Mouse (Mus musculus) neural tube, embryonic 14.5 days (tissue): ENCODE results near the gene Ppp1r1b. TPM values are rescaled to one million over a fixed set of nuclear protein-coding genes. Genes with fewer than 3 reads are reported as not detected.
A peak's percentile ranks its signal among the peaks of the same experiment; 100 is the strongest.

Source experiments
- ATAC-seq: fragments of 200-750 bp; cut with Nextera tagmentation; 2 replicates; pipeline ENCODE4 v1.8.0; 2017; ENCODE audit warnings: low read depth, mild to moderate bottlenecking, moderate TSS enrichment, moderate library complexity
- H3K27ac ChIP-seq: fragments of 300-500 bp; sonication (generic); 2 replicates; pipeline ENCODE4 v1.5.1; 2014; ENCODE audit warnings: low read depth, mild to moderate bottlenecking, control low read depth, low read length, moderate library complexity, mixed read lengths
- H3K27me3 ChIP-seq: fragments of 300-500 bp; sonication (generic); 2 replicates; pipeline ENCODE4 v1.6.1; 2014; ENCODE audit warnings: low read length; ENCODE audit not compliant: control insufficient read depth, insufficient read depth
- H3K36me3 ChIP-seq: fragments of 300-500 bp; sonication (generic); 2 replicates; pipeline ENCODE4 v1.6.1; 2014; ENCODE audit warnings: low read length, mixed read lengths; ENCODE audit not compliant: control insufficient read depth, insufficient read depth
- H3K4me1 ChIP-seq: fragments of 300-500 bp; sonication (generic); 2 replicates; pipeline ENCODE4 v1.6.1; 2014; ENCODE audit warnings: low read length; ENCODE audit not compliant: control insufficient read depth, insufficient read depth
- H3K4me2 ChIP-seq: fragments of 300-500 bp; sonication (generic); 2 replicates; pipeline ENCODE4 v1.6.1; 2014; ENCODE audit warnings: mild to moderate bottlenecking, low read depth, low read length, control low read depth
- H3K4me3 ChIP-seq: fragments of 300-500 bp; sonication (generic); 2 replicates; pipeline ENCODE4 v1.5.1; 2014; ENCODE audit warnings: low read depth, low read length, control low read depth, mixed read lengths
- H3K9ac ChIP-seq: fragments of 300-500 bp; sonication (generic); replicated peaks from 2 replicates; pipeline ENCODE4 v1.6.1; 2014; ENCODE audit warnings: low read depth, mild to moderate bottlenecking, control low read depth, low read length, mixed read lengths
- H3K9me3 ChIP-seq: fragments of 300-500 bp; sonication (generic); 2 replicates; pipeline ENCODE4 v1.6.1; 2016; ENCODE audit warnings: low read length; ENCODE audit not compliant: control insufficient read depth
- WGBS: fragments of 180-500 bp; shearing (Covaris S2); extraction: QIAGEN DNeasy Blood & Tissue Kit; methylation state at CpG from one replicate; pipeline ENCODE4 v1.1.7; 2014; 5-methylcytosine and 5-hydroxymethylcytosine counted together
- polyA plus RNA-seq: library from polyadenylated mRNA; unstranded; fragments of >200 nt; fragmentation: Nextera tagmentation; extraction: Ambion mirVana; gene quantifications from 2 replicates; pipeline ENCODE4 v1.2.1, GENCODE M21; 2014

The Ppp1r1b gene
- polyA plus RNA-seq, 1 experiment from 2014 or later, result 2.4 TPM

DNA sequence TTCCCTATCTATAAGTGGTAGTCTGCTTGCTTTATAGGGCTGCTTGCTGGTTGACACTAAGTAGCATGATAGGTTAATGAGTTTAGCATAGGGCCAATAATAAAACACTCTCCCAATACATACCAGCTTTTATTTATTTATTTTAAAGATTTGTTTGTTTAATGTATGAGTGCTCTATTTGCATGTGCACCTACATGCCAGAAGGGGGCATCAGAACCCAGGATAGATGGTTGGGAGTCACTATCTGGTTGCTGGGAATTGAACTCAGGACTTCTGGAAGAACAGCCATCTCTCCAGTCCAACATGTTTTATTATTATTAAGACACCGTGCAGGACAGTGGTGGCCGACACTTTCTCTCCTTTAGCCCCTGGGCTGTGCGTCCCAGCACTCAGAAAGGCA, 16.0 kb upstream of the Ppp1r1b start:
- Histone ChIP-seq H3K27me3 (peaks cover 62% of the 10 kb centered on the region), H3K9me3 (no peaks in the 10 kb centered on the region), H3K36me3 (no peaks in the 10 kb centered on the region), H3K4me1 (peaks cover 18% of the 10 kb centered on the region), H3K27ac (no peak overlapping the region), H3K4me2 (no peak overlapping the region), H3K4me3 (no peak overlapping the region), H3K9ac (no peak overlapping the region)
- 83% methylated on average over 3 of the region's 3 CpGs for WGBS
- ATAC-seq, result no peak

- Histone ChIP-seq H3K4me1 (peaks cover 18% of the 10 kb centered on the region), H3K9ac (no peak overlapping the region), H3K27me3 (peaks cover 63% of the 10 kb centered on the region), H3K4me3 (no peak overlapping the region), H3K4me2 (no peak overlapping the region), H3K27ac (0 out of 2 replicates have a peak overlapping the region, but pooled peaks have one; percentile 16), H3K9me3 (no peaks in the 10 kb centered on the region), H3K36me3 (no peaks in the 10 kb centered on the region)
- no peak for ATAC-seq
- 70% methylated on average over 4 of the region's 4 CpGs for WGBS
These were observed 15.4 kb upstream of the Ppp1r1b start for GRCm38 (mm10) chr11:98332841-98333240.

DNA sequence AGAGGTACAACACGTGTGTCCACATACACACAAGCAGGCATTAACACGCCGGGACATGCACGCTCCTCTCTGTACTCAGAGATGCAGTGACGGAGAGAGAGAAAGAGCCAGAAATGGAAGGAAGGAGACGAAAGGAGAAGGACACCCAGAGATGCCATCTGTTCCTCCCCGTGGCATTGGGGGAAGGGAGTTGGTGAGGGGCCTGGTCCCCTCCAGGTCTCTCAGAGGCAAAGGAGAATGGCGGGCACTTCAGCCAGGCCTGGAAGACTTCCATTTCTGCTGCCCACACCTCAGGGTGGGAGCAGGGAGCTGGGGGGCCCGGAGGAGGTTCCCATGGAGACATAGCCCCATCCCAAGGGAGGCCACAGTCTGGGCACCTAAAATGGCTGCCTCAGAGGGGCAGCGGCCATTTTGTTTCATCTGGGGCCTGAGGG, 14.9 kb upstream of the Ppp1r1b start:
- Histone ChIP-seq H3K9me3 (no peaks in the 10 kb centered on the region), H3K4me2 (no peak overlapping the region), H3K36me3 (no peaks in the 10 kb centered on the region), H3K4me3 (no peak overlapping the region), H3K4me1 (peaks cover 18% of the 10 kb centered on the region), H3K27ac (peak overlapping the region; percentile 16; the same call in 1 of the 2 replicates), H3K9ac (no peak overlapping the region), H3K27me3 (peaks cover 60% of the 10 kb centered on the region)
- WGBS, result 60% methylated on average over 10 of the region's 10 CpGs
- no peak for ATAC-seq

GRCm38 (mm10) chr11:98333981-98334741, 14.0 kb upstream of the Ppp1r1b start:
- ATAC-seq, result peak; percentile 13; the same call in 1 of the 2 replicates
- H3K9ac ChIP-seq, result peak overlapping the region; percentile 41; the same call in 1 of the 2 replicates
- 3% methylated on average over 26 of the region's 41 CpGs for WGBS
- H3K27me3 ChIP-seq, result peaks cover 59% of the 10 kb centered on the region
- H3K4me3 ChIP-seq, result peak overlapping the region; percentile 16
- no peaks in the 10 kb centered on the region for H3K36me3 ChIP-seq
- H3K27ac ChIP-seq, result peak overlapping the region; percentile 58
- H3K9me3 ChIP-seq, result no peaks in the 10 kb centered on the region
- H3K4me1 ChIP-seq, result peaks cover 21% of the 10 kb centered on the region
- H3K4me2 ChIP-seq, result peak overlapping the region; percentile 48

- no peaks in the 10 kb centered on the region for H3K9me3 ChIP-seq
- WGBS, result 8% methylated on average over 9 of the region's 9 CpGs
- no peaks in the 10 kb centered on the region for H3K36me3 ChIP-seq
- ATAC-seq, result no peak
- H3K9ac ChIP-seq, result no peak overlapping the region
- no peak overlapping the region for H3K4me3 ChIP-seq
- H3K4me2 ChIP-seq, result no peak overlapping the region
- peaks cover 61% of the 10 kb centered on the region for H3K27me3 ChIP-seq
- peaks cover 30% of the 10 kb centered on the region for H3K4me1 ChIP-seq
- H3K27ac ChIP-seq, result no peak overlapping the region
These were observed 13.0 kb upstream of the Ppp1r1b start for GRCm38 (mm10) chr11:98335250-98335649.

- no peaks in the 10 kb centered on the region for H3K36me3 ChIP-seq
- no peaks in the 10 kb centered on the region for H3K9me3 ChIP-seq
- no peak for ATAC-seq
- H3K4me3 ChIP-seq, result no peak overlapping the region
- H3K4me1 ChIP-seq, result peaks cover 30% of the 10 kb centered on the region
- H3K27me3 ChIP-seq, result peaks cover 59% of the 10 kb centered on the region
- 18% methylated on average over 13 of the region's 13 CpGs for WGBS
- no peak overlapping the region for H3K4me2 ChIP-seq
- H3K9ac ChIP-seq, result no peak overlapping the region
- H3K27ac ChIP-seq, result no peak overlapping the region
These were observed 11.7 kb upstream of the Ppp1r1b start for GRCm38 (mm10) chr11:98336245-98337107.

DNA sequence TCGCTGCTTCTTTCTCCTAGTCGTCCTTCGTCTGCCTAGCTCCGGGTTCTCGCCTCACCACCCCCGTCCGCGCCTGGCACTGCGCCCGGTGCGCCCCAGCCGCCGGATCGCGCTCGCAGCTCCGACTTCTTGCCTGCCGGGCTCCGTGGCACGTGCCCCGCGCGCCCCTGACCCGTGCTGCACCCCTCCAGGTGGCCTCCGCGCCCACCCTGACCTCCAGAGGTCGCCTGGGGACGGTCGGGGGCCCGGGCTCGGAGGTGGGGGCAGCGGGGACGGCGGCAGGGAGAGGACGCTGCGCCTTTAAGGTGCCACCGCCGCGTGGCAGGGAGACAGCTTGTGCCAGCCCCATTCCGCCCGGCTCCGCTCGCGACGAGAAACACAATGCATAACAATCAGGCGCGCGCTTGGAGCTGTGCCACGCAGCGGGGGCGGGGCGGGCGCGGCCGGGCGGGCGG, 9.7 kb upstream of the Ppp1r1b start:
- H3K9ac ChIP-seq, result peak overlapping the region; percentile 70
- H3K4me3 ChIP-seq, result peak overlapping the region; percentile 46
- H3K27ac ChIP-seq, result peak overlapping the region; percentile 95
- peak overlapping the region; percentile 91 for H3K4me2 ChIP-seq
- H3K4me1 ChIP-seq, result peaks cover 35% of the 10 kb centered on the region
- peaks cover 49% of the 10 kb centered on the region for H3K27me3 ChIP-seq
- no peaks in the 10 kb centered on the region for H3K36me3 ChIP-seq
- ATAC-seq, result peak; percentile 41; the same call in 1 of the 2 replicates
- H3K9me3 ChIP-seq, result no peaks in the 10 kb centered on the region
- under 1% methylated on average over 48 of the region's 57 CpGs for whole genome bisulfite sequencing

DNA sequence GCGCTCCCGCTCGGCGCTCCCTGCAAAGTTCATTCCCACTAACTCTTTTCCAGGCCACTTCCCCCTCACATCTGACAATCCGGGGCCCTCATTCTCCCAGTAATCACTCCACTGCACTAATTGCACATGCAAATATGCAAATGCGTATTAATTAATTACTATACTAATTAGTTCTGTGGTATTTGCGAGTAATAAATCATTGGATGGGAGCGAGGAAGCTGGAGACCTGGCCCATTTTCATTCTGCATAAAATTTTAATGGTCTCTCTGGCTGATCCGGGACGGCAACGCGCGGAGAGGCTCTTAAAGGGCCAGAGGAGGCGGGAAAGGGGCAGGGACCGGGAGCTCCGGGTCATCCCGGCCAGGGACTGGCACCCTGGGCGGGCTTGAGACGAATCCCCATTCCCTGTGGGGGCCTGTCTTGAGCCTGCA, 9.1 kb upstream of the Ppp1r1b start:
- no peaks in the 10 kb centered on the region for H3K36me3 ChIP-seq
- H3K4me3 ChIP-seq, result peak overlapping the region; percentile 46
- peak overlapping the region; percentile 91 for H3K4me2 ChIP-seq
- H3K4me1 ChIP-seq, result peaks cover 31% of the 10 kb centered on the region
- H3K9ac ChIP-seq, result peak overlapping the region; percentile 70
- WGBS, result 0% methylated on average over 18 of the region's 19 CpGs
- H3K9me3 ChIP-seq, result no peaks in the 10 kb centered on the region
- H3K27me3 ChIP-seq, result peaks cover 45% of the 10 kb centered on the region
- peak; percentile 42 for ATAC-seq
- H3K27ac ChIP-seq, result peak overlapping the region; percentile 95
